Mouse (Mus musculus) heart, embryonic 16.5 days (tissue): ENCODE results near the gene Per1. TPM values are rescaled to one million over a fixed set of nuclear protein-coding genes. Genes with fewer than 3 reads are reported as not detected.

Source experiments
- ATAC-seq: fragments of 200-750 bp; cut with Nextera tagmentation; replicated peaks from 2 replicates; pipeline ENCODE4 v1.8.0; 2017; ENCODE audit warnings: moderate number of reproducible peaks; ENCODE audit not compliant: insufficient read depth, low FRiP score; ENCODE audit errors: extremely low read depth
- H3K27ac ChIP-seq: fragments of 300-500 bp; sonication (generic); 2 replicates; pipeline ENCODE4 v1.5.1; 2014; ENCODE audit warnings: mild to moderate bottlenecking, low read length, control low read depth, moderate library complexity
- H3K27me3 ChIP-seq: fragments of 300-500 bp; sonication (generic); 2 replicates; pipeline ENCODE4 v1.6.1; 2014; ENCODE audit warnings: low read length, mixed read lengths; ENCODE audit not compliant: control insufficient read depth, insufficient read depth
- H3K36me3 ChIP-seq: fragments of 300-500 bp; sonication (generic); 2 replicates; pipeline ENCODE4 v1.6.1; 2014; ENCODE audit not compliant: control insufficient read depth, insufficient read depth
- H3K4me1 ChIP-seq: fragments of 300-500 bp; sonication (generic); 2 replicates; pipeline ENCODE4 v1.6.1; 2014; ENCODE audit warnings: low read length, mixed read lengths; ENCODE audit not compliant: control insufficient read depth, insufficient read depth
- H3K4me2 ChIP-seq: fragments of 300-500 bp; sonication (generic); 2 replicates; pipeline ENCODE4 v1.6.1; 2014; ENCODE audit warnings: low read depth, mild to moderate bottlenecking, control low read depth, low read length
- H3K4me3 ChIP-seq: fragments of 300-500 bp; sonication (generic); 2 replicates; pipeline ENCODE4 v1.5.1; 2014; ENCODE audit warnings: mild to moderate bottlenecking, control low read depth, low read length
- H3K9ac ChIP-seq: fragments of 300-500 bp; sonication (generic); 2 replicates; pipeline ENCODE4 v1.6.1; 2014; ENCODE audit warnings: low read length, control low read depth
- H3K9me3 ChIP-seq: fragments of 300-500 bp; sonication (generic); replicated peaks from 2 replicates; pipeline ENCODE4 v1.6.1; 2016; ENCODE audit warnings: low read length; ENCODE audit not compliant: control insufficient read depth
- WGBS: fragments of 180-500 bp; shearing (Covaris S2); extraction: QIAGEN DNeasy Blood & Tissue Kit; methylation state at CpG from one replicate; pipeline ENCODE4 v1.1.7; 2014; 5-methylcytosine and 5-hydroxymethylcytosine counted together
- polyA plus RNA-seq: library from polyadenylated mRNA; unstranded; fragments of >200 nt; fragmentation: Nextera tagmentation; extraction: Ambion mirVana; gene quantifications from 2 replicates; pipeline ENCODE4 v1.2.1, GENCODE M21; 2015

The Per1 gene
- polyA plus RNA-seq, 1 experiment from 2014 or later, result 19.6 TPM

- Histone ChIP-seq H3K9me3 (no peaks in the 10 kb centered on the region), H3K4me1 (peaks cover 8% of the 10 kb centered on the region), H3K27me3 (no peaks in the 10 kb centered on the region), H3K4me2 (no peak overlapping the region), H3K36me3 (peaks cover 83% of the 10 kb centered on the region), H3K9ac (no peak overlapping the region), H3K27ac (no peak overlapping the region), H3K4me3 (no peak overlapping the region)
- ATAC-seq, result no peak
- 90% methylated on average over 2 of the region's 2 CpGs for WGBS
Observed at GRCm38 (mm10) chr11:69105796-69106195, 10.8 kb downstream of the Per1 start.

GRCm38 (mm10) chr11:69106299-69106698, 11.3 kb downstream of the Per1 start:
- H3K9ac ChIP-seq, result no peak overlapping the region
- ATAC-seq, result no peak
- H3K4me1 ChIP-seq, result peaks cover 6% of the 10 kb centered on the region
- H3K27ac ChIP-seq, result no peak overlapping the region
- H3K4me2 ChIP-seq, result no peak overlapping the region
- H3K9me3 ChIP-seq, result no peaks in the 10 kb centered on the region
- no peaks in the 10 kb centered on the region for H3K27me3 ChIP-seq
- H3K4me3 ChIP-seq, result no peak overlapping the region
- WGBS, result 89% methylated on average over 11 of the region's 11 CpGs
- peaks cover 78% of the 10 kb centered on the region for H3K36me3 ChIP-seq

GRCm38 (mm10) chr11:69106842-69107241, 11.8 kb downstream of the Per1 start:
- Histone ChIP-seq H3K4me2 (no peak overlapping the region), H3K9ac (no peak overlapping the region), H3K36me3 (peaks cover 73% of the 10 kb centered on the region), H3K27ac (no peak overlapping the region), H3K9me3 (no peaks in the 10 kb centered on the region), H3K27me3 (no peaks in the 10 kb centered on the region), H3K4me3 (no peak overlapping the region), H3K4me1 (peaks cover 10% of the 10 kb centered on the region)
- no peak for ATAC-seq
- WGBS, result 87% methylated on average over 11 of the region's 11 CpGs

GRCm38 (mm10) chr11:69107676-69108075, 12.7 kb downstream of the Per1 start:
- H3K4me2 ChIP-seq, result no peak overlapping the region
- no peak for ATAC-seq
- no peak overlapping the region for H3K4me3 ChIP-seq
- H3K9ac ChIP-seq, result no peak overlapping the region
- WGBS, result 80% methylated on average over 11 of the region's 11 CpGs
- H3K9me3 ChIP-seq, result no peaks in the 10 kb centered on the region
- H3K36me3 ChIP-seq, result peaks cover 65% of the 10 kb centered on the region
- peaks cover 15% of the 10 kb centered on the region for H3K4me1 ChIP-seq
- H3K27ac ChIP-seq, result no peak overlapping the region
- H3K27me3 ChIP-seq, result no peaks in the 10 kb centered on the region

- Histone ChIP-seq H3K27me3 (no peaks in the 10 kb centered on the region), H3K27ac (no peak overlapping the region), H3K9me3 (no peaks in the 10 kb centered on the region), H3K36me3 (peaks cover 60% of the 10 kb centered on the region), H3K4me3 (no peak overlapping the region), H3K9ac (no peak overlapping the region), H3K4me2 (no peak overlapping the region), H3K4me1 (peaks cover 15% of the 10 kb centered on the region)
- ATAC-seq, result no peak
- WGBS, result 92% methylated on average over 9 of the region's 9 CpGs
Observed at GRCm38 (mm10) chr11:69108223-69108622, 13.2 kb downstream of the Per1 start.

- H3K4me1 ChIP-seq, result peaks cover 15% of the 10 kb centered on the region
- H3K27me3 ChIP-seq, result no peaks in the 10 kb centered on the region
- H3K4me3 ChIP-seq, result no peak overlapping the region
- no peak overlapping the region for H3K4me2 ChIP-seq
- no peak for ATAC-seq
- no peak overlapping the region for H3K9ac ChIP-seq
- no peak overlapping the region for H3K27ac ChIP-seq
- H3K36me3 ChIP-seq, result peaks cover 49% of the 10 kb centered on the region
- no peaks in the 10 kb centered on the region for H3K9me3 ChIP-seq
- WGBS, result 79% methylated on average over 13 of the region's 13 CpGs
Observed at GRCm38 (mm10) chr11:69109032-69109900, 14.2 kb downstream of the Per1 start.

- WGBS, result 1% methylated on average over 29 of the region's 30 CpGs
- Histone ChIP-seq H3K27ac (peak overlapping the region; percentile 69), H3K27me3 (no peaks in the 10 kb centered on the region), H3K4me2 (peak overlapping the region; percentile 69), H3K4me3 (peak overlapping the region; percentile 58), H3K9me3 (no peaks in the 10 kb centered on the region), H3K36me3 (peaks cover 38% of the 10 kb centered on the region), H3K9ac (peak overlapping the region; percentile 69), H3K4me1 (peaks cover 15% of the 10 kb centered on the region)
- peak; percentile 66; the same call in 1 of the 2 replicates for ATAC-seq
Observed at GRCm38 (mm10) chr11:69110319-69111046, 15.5 kb downstream of the Per1 start.

- Histone ChIP-seq H3K27ac (peak overlapping the region; percentile 61), H3K4me1 (peaks cover 15% of the 10 kb centered on the region), H3K4me3 (peak overlapping the region; percentile 58), H3K9ac (peak overlapping the region; percentile 69), H3K9me3 (no peaks in the 10 kb centered on the region), H3K4me2 (peak overlapping the region; percentile 69), H3K36me3 (peaks cover 31% of the 10 kb centered on the region), H3K27me3 (no peaks in the 10 kb centered on the region)
- WGBS, result 3% methylated on average over 21 of the region's 21 CpGs
- ATAC-seq, result no peak; the same call in 1 of the 2 replicates
Observed at GRCm38 (mm10) chr11:69111051-69111810, 16.2 kb downstream of the Per1 start.
